13 mouse cellular contexts compared by ENCODE assay signal in genomic region chr2:91429915-91430599, GRCm38 (mm10). TPM values are rescaled to one million over a fixed set of nuclear protein-coding genes. Genes with fewer than 3 reads are reported as not detected.
A peak's percentile ranks its signal among the peaks of the same experiment; 100 is the strongest.
DNase-seq lines count a peak whose midpoint lies in the region; ATAC-seq lines count a peak whose summit lies in the region.
"Had no signal": no experiment of that assay in that cellular context is flagged by ENCODE, and none has a peak within 500 bp of the region (broad histone marks: within the 10 kb centered on the region; RNA-seq: fewer than 3 reads in every experiment).

No protein-coding gene starts in this region.

- no peaks in the 10 kb centered on the region for H3K27me3 ChIP-seq in heart, embryonic 10.5 days (ENCODE audit: insufficient read depth, poor library complexity, severe bottlenecking)
- H3K27me3 ChIP-seq in forebrain, embryonic 13.5 days, result peaks cover 6% of the 10 kb centered on the region; the same call in 1 of the 2 replicates
- no peaks in the 10 kb centered on the region for H3K27me3 ChIP-seq in midbrain, embryonic 11.5 days (ENCODE audit: control insufficient read depth, insufficient read depth, low read length)

- no peaks in the 10 kb centered on the region for H3K9me3 ChIP-seq in heart, embryonic 10.5 days
- H3K9me3 ChIP-seq in forebrain, embryonic 13.5 days (replicated peaks), result no peaks in the 10 kb centered on the region
- no peaks in the 10 kb centered on the region for H3K9me3 ChIP-seq in midbrain, embryonic 11.5 days (ENCODE audit: control insufficient read depth, low read length)

- H3K4me2 ChIP-seq in forebrain, embryonic 13.5 days, result peak overlapping the region; percentile 38
- peak overlapping the region; percentile 19; the same call in 1 of the 2 replicates for H3K4me2 ChIP-seq in midbrain, embryonic 11.5 days

- H3K9ac ChIP-seq in forebrain, embryonic 13.5 days, result peak overlapping the region; percentile 37; the same call in 1 of the 2 replicates
- H3K9ac ChIP-seq in midbrain, embryonic 11.5 days (ENCODE audit: low read length), result peak overlapping the region; percentile 37; the same call in 1 of the 2 replicates

- no peak overlapping the region for H3K4me3 ChIP-seq in heart, embryonic 10.5 days
- H3K4me3 ChIP-seq in forebrain, embryonic 13.5 days, result no peak overlapping the region
- H3K4me3 ChIP-seq in midbrain, embryonic 11.5 days (ENCODE audit: low read depth, low read length), result no peak overlapping the region

- H3K27ac ChIP-seq in heart, embryonic 10.5 days, result 0 out of 2 replicates have a peak overlapping the region, but pooled peaks have one; percentile 30
- peak overlapping the region; percentile 84 for H3K27ac ChIP-seq in forebrain, embryonic 13.5 days
- H3K27ac ChIP-seq in midbrain, embryonic 11.5 days (ENCODE audit: low read depth, low read length), result peak overlapping the region; percentile 49

- peaks cover 23% of the 10 kb centered on the region for H3K4me1 ChIP-seq in heart, embryonic 10.5 days
- peaks cover 37% of the 10 kb centered on the region for H3K4me1 ChIP-seq in forebrain, embryonic 13.5 days
- H3K4me1 ChIP-seq in midbrain, embryonic 11.5 days (ENCODE audit: control insufficient read depth, insufficient read depth, low read length), result peaks cover 34% of the 10 kb centered on the region

- ATAC-seq in forebrain, embryonic 13.5 days, result peak; percentile 80
- peak; percentile 86 for ATAC-seq in midbrain, embryonic 11.5 days (ENCODE audit: low FRiP score)
- ATAC-seq in granulocyte monocyte progenitor cell, adult 5-6 weeks (replicated peaks; ENCODE audit: poor library complexity, severe bottlenecking), result no peak

- no peak for DNase-seq in heart, embryonic 10.5 days (ENCODE audit: low spot score)
- DNase-seq in heart, adult 18-20 months, result no peak
- peak; percentile 51 for DNase-seq in R1 (ENCODE audit: low read depth, low spot score)
- DNase-seq in midbrain, embryonic 11.5 days (ENCODE audit: low spot score, missing footprints), result peak; percentile 89
- DNase-seq in spleen, postnatal 36 days (ENCODE audit: low spot score in 2 of 2), result no peak
- DNase-seq in lung, postnatal 4 days, result no peak
- DNase-seq: adrenal gland, postnatal 36 days; gastrocnemius, postnatal 10 days; kidney, postnatal 25 days; right cerebral cortex, adult 18-20 months had no signal

- 45% methylated on average over 9 of the region's 9 CpGs for WGBS in heart, embryonic 10.5 days
- WGBS in forebrain, embryonic 13.5 days, result 1% methylated on average over 9 of the region's 9 CpGs
- 20% methylated on average over 9 of the region's 9 CpGs for WGBS in midbrain, embryonic 11.5 days

- H3K36me3 ChIP-seq in heart, embryonic 10.5 days, result no peaks in the 10 kb centered on the region
- peaks cover 5% of the 10 kb centered on the region; the same call in 1 of the 2 replicates for H3K36me3 ChIP-seq in forebrain, embryonic 13.5 days (ENCODE audit: poor library complexity, severe bottlenecking)
- no peaks in the 10 kb centered on the region for H3K36me3 ChIP-seq in midbrain, embryonic 11.5 days (ENCODE audit: control insufficient read depth, insufficient read depth, low read length)

RNA-seq across cellular contexts. Expression of gene 1110051M20Rik, which starts 14.4 kb away (rescaled TPM):
- polyA plus RNA-seq in heart, embryonic 10.5 days (2016; fragmentation: Nextera tagmentation; extraction: Ambion mirVana), result 43.2 and 50.1 TPM in 2 replicates
- total RNA-seq in heart, adult 18-20 months (2021), result 10 to 100 TPM in 1 of 2 experiments, 1 to 10 TPM in 1; 7.7 to 14.7 TPM
- polyA plus RNA-seq in forebrain, embryonic 13.5 days (2015; fragmentation: Nextera tagmentation; extraction: Ambion mirVana), result 137 and 149 TPM in 2 replicates
- polyA plus RNA-seq in midbrain, embryonic 11.5 days (2014; fragmentation: Nextera tagmentation; extraction: Ambion mirVana), result 98.0 and 98.6 TPM in 2 replicates
- 8.8 and 9.6 TPM in 2 replicates for total RNA-seq in granulocyte monocyte progenitor cell, adult 5-6 weeks (2014; fragmentation: Nextera tagmentation)
- 5.8 and 6.7 TPM in 2 replicates for total RNA-seq in granulocyte monocyte progenitor cell, adult 5-6 weeks (2017)

RNA-seq across cellular contexts. Expression of gene Lrp4, which starts 27.3 kb away (rescaled TPM):
- 4.6 and 5.7 TPM in 2 replicates for polyA plus RNA-seq in heart, embryonic 10.5 days (2016; fragmentation: Nextera tagmentation; extraction: Ambion mirVana)
- 10 to 100 TPM in 1 of 2 experiments, 1 to 10 TPM in 1; 9.4 to 10.4 TPM for total RNA-seq in heart, adult 18-20 months (2021)
- 10.3 and 11.3 TPM in 2 replicates for polyA plus RNA-seq in forebrain, embryonic 13.5 days (2015; fragmentation: Nextera tagmentation; extraction: Ambion mirVana)
- 5.3 and 6.1 TPM in 2 replicates for polyA plus RNA-seq in midbrain, embryonic 11.5 days (2014; fragmentation: Nextera tagmentation; extraction: Ambion mirVana)
- 2.6 and 2.8 TPM in 2 replicates for total RNA-seq in granulocyte monocyte progenitor cell, adult 5-6 weeks (2014; fragmentation: Nextera tagmentation)
- 5.2 and 5.4 TPM in 2 replicates for total RNA-seq in granulocyte monocyte progenitor cell, adult 5-6 weeks (2017)
- total RNA-seq: megakaryocyte-erythroid progenitor cell, adult 5-6 weeks had no signal

Comparison
In these comparisons a context has a peak if more than half of its experiments do, and no peak if none do; other contexts are left out.
1. DNase-seq: peak in R1 (single experiment) and midbrain, embryonic 11.5 days (single experiment); none in heart, embryonic 10.5 days (single experiment), heart, adult 18-20 months (0 of 2), spleen, postnatal 36 days (0 of 2) and lung, postnatal 4 days (0 of 2).
2. H3K27ac ChIP-seq: peak in every context shown above with its lines; median percentile 84 in forebrain, embryonic 13.5 days; 49 in midbrain, embryonic 11.5 days; 30 in heart, embryonic 10.5 days.